Mouse (Mus musculus) T-helper 17 cell (primary cell): ENCODE results near the gene Gm5617.
"Not testable (repeated sequence)": the region's sequence is repeated elsewhere in the genome, so short reads cannot be mapped to it uniquely, and the experiment has no call there.

Experiments used
- in situ Hi-C, 2 experiments: fragments of 300-600 bp; cut with MboI, MseI; formaldehyde crosslinking; loops; 1 replicate in 1 of 2; 2 replicates in 1 of 2; pipeline ENCODE4 v1.15.1; 2025; ENCODE audit warnings: high pct_unique_total_duplicates in 2 of 2

The Gm5617 gene

DNA sequence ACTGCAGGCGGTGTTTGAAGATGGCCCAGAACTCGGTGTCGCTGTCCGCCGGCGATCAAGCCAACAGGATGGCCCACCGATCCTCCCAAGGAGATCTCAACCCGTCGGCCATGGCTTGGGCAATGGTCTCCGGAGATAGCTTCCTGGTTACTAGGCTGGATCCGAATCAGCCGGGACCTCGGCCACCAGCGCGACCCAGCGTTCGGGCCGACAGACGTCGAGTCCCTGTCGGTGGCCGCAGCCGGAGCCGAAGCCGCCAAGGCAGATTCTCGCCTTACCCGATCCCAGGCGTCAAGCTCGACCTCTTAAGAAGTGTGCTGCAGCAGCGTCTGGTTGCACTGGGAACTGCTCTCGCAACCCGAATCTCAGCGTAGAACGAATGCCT, 298 bp downstream of the Gm5617 start:
- in situ Hi-C loops = no loop called here

DNA sequence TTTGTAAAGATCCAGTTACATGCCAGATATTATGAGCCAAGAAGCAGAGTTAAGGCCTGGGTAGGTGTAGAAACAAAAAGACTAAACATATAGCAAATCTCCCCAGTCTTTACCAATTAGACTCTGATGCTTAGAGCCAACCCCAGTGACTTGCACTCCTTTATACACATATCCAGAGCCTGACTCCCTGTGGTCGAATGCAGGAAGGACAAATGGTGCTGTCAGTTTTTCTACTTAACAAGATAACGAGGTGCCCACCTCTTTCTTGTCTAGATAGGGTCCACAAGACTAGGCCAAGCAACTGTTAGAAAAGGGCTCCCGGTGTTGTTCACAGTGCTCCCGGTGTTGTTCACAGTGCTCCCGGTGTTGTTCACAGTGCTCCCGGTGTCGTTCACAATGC, 6.0 kb downstream of the Gm5617 start:
- in situ Hi-C loops = no loop called here

GRCm38 (mm10) chr9:48503001-48503400, 7.8 kb downstream of the Gm5617 start:
- in situ Hi-C loops = no loop called here

- in situ Hi-C loops = no loop called here
Measured at GRCm38 (mm10) chr9:48504741-48505365, 9.6 kb downstream of the Gm5617 start.

DNA sequence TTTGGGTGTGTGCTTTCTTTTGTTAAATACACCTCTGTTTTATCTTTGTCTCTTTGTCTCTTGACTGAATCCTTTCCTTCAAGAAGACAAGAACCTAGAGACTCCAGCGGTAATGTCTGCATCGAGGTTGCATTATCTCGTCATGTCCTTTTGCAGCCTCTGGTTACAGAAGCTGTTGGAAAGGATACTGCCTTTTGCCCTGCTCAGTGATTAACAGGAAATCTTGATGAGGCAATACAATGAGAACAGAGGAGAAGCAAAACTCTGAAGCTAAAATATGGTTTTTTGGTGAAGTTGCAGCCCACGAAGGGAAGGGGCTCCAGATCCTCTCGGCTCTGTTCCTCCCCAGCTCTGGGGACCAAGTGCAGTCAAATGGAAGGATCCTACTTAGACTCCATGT, 14.9 kb downstream of the Gm5617 start:
- in situ Hi-C loops = no loop called here

DNA sequence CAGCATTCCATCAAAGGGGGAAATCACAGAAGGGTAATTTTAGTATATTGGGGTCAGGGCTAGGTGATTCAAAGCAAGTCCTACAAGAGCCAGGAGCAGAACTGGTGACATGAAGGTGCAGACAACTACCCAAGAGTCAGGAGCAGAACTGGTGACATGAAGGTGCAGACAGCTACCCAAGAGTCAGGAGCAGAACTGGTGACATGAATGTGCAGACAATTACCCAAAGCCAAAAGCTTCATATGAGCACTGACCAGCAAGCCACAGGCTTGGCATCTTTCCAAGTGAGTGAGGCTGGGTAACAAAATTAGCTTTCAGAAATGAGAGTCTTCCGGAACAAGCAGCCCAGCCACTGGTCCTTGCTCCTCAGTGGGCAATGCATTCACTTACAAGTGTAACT, 20.1 kb downstream of the Gm5617 start:
- in situ Hi-C loops = no loop called here

GRCm38 (mm10) chr9:48516615-48517371, 21.6 kb downstream of the Gm5617 start:
- in situ Hi-C loops = no loop called here

DNA sequence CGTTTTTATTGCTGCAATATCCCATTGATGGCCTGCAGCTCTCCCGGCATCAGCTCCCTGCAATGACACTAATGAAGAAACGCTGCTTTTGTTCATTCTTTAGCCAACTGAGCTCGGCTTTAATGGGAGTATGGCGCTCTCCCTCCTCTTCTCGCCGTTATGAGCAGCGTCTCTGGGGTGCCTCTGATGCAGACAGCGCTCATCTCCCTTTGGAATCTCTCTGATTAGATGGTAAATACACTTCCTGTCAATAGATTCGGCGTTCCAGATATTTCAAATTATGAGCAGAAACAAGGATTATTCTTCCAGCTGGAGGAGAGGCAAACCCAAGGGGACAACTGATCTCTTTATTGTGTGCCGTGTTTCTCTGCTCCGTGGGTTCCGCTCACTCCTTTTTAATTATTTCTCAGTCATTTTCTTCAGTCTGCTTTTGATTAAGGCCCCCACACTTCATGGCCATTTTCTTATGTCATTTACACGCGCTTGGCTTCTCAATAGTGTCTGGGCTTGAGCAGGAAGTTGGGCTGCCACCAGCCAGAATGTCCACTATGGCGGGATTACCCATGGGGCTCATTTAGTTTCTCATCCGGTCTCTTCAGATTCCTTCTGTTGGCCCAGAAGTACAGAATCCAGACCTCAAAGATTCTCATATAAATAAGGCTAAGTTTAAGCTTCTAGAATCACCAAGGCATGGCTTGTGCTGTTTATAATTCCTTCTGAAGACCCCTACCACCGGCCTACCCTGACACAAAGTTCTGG, 22.3 kb downstream of the Gm5617 start:
- in situ Hi-C loops = no loop called here

DNA sequence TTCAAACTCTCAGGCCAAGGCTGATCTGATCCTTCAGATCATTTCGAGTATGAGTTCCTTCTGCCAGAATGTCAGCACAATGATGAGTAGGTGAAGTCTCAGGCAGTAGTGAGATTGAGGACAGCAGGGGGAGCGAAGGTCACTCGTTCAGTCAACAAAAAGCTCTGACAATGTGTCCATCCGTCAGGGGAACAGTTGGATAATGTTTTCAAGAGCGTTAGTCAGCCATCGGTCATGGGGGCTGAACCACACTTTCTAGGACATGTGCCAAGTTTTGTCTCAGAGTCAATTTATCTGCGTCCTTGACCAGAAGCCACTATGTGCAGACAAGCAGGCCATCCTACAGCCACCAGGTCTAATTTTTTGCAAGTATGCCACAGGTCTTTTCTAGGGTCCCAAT, 25.2 kb downstream of the Gm5617 start:
- in situ Hi-C loops = not testable (repeated sequence)

GRCm38 (mm10) chr9:48525566-48525965, 30.3 kb downstream of the Gm5617 start:
- in situ Hi-C loops = no loop called here

GRCm38 (mm10) chr9:48526520-48526919, 31.3 kb downstream of the Gm5617 start:
- in situ Hi-C loops = no loop called here

DNA sequence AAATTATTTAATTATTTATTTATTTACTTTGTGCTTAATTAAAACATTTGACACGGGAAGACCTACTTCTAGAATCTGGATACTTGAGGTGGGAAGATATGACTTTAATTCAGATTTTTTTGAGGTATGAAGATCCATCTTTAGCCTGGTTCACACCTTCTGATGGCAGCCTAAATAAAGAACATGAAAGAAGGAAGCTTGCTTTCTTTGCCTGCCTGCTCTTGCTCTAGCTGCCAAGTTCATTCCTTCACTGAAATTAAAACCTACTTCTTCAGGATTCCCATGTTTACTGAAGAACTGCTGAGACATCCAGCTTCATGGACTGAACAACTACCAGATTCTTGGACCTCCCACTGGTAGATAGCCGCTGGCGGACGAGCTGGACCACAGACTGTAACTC, 36.1 kb downstream of the Gm5617 start:
- in situ Hi-C loops = no loop called here

DNA sequence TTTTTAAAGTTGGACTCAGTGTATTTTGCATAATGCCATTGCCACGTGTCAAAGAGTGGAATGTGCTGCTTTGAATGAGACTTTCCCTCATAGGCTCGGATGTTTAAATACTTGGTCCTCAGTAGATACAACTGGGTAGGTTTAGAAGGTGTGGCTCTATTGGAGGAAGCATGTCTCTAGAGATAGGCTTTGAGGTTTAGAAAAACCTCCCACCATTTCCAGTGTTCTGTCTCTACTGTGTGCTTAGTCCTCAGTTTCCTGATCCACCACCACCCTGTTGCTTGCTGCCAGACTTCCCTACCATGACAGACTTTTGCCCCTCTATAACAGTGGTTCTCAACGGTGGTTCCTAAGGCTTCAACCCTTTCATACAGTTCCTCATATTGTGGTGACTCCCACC, 37.0 kb downstream of the Gm5617 start:
- in situ Hi-C loops = no loop called here

GRCm38 (mm10) chr9:48532730-48533129, 37.5 kb downstream of the Gm5617 start:
- in situ Hi-C loops = no loop called here

DNA sequence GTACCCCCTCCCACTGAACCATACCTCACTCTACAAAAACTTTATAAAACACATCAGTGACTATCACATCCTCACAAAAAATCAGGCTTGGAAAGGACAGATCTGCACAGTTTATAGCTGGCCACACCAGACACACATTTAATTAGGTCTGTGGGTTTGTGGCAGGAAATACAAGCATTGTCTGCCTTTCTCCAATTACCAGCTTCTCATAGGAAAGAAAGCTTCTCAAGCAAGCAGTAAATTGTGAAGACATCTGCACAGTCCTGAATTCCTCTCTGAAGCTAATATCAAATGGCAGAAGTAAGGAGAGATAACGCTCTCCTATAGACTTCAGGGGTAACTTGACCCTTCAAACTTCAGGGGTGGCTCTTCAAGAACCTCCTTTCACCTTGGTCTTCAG, 41.2 kb downstream of the Gm5617 start:
- in situ Hi-C loops = no loop called here

DNA sequence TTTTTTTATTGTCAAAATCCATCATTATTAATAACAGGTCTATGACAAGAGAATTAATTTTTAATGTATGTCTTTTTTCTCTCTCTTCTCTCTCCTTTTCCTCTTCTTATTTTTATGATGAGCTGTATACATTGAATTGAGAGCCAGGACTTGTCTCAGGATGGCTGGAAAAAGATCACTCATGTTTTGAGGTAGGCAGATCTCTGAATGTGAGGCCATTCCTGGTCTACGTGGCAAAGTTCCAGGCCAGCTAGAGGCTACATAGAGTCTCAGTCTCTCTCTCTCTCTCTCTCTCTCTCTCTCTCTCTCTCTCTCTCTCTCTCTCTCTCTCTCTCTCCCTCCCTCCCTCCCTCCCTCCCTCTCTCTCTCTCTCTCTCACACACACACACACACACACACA, 42.4 kb downstream of the Gm5617 start:
- in situ Hi-C loops = not testable (repeated sequence)

DNA sequence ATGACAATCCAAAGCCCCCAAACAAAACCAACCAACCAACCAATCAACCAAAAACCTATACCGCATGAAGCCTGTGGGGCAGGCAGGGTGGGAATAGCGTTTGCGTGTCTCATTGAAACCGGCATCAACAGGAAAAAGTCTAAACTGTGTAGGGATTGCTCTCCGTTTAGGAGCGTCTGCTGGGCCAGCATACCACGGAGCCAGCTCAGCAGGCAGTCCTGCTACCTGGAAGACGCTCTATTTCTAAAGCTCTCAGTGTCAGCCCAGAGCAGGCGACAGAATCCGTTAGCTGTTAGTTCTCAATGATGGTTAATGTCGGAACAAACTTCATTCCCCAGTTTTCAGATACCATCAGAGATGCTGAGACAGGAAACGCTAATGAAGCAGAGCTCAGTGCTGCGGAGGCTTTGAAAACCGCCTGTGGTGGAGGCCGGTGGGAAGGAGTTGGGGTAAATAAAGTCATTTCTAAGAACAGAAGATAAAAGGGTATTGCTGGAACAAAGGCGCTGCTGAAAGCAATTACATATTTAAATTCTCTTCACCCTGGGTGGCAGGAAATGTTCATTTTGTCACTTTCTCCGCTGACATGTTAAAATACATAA, 42.9 kb downstream of the Gm5617 start:
- in situ Hi-C loops = no loop called here

DNA sequence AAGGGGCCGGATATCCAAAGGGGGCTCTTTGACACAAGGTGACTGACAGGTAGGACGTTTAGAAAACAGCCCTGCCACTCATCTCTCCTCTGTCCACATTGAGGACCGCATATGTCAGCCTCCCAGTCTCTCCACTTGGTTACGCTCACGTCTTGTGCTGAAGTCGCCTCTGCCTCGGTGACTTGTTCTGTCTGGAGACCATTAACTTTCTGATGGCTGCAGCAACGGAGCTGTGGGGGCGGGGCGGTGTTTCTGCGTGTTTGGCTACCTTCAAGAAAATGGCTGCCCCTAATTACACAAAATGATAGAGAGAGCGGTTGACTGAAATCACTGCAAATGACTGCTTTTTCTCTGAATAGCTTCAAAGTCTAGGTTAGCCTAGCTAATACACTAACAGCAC, 43.4 kb downstream of the Gm5617 start:
- in situ Hi-C loops = no loop called here
